Mouse (Mus musculus): ENCODE data around the gene Hcn2.
A peak's percentile ranks its signal among the peaks of the same experiment; 100 is the strongest.

Gene Hcn2

DNA sequence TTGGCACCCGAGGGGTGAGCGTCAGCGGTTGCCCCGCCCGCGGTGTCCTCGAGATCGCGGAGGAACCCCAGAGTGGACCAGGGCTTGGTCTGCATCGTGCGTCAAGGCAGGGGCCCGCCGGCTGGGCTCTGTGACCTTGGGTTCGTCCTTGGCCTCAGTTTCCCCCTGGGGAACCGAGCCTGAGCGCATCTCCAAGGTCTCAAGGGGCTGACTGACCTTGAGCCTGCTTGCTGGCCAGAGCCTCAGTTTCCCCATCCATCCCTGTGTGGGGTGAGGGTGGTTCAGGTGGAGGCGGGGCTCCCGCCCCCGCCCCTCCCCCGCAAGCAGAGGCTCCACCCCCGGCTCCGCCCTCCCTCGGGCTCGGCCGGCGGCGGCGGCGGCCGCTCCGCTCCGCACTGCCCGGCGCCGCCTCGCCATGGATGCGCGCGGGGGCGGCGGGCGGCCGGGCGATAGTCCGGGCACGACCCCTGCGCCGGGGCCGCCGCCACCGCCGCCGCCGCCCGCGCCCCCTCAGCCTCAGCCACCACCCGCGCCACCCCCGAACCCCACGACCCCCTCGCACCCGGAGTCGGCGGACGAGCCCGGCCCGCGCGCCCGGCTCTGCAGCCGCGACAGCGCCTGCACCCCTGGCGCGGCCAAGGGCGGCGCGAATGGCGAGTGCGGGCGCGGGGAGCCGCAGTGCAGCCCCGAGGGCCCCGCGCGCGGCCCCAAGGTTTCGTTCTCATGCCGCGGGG, at the start of gene Hcn2:
Gene Hcn2, plus strand, starts transcription at position 381 of the 734 bp plus-strand sequence.
- peak; percentile 79 for DNase-seq

- no peak for DNase-seq
These were observed 48.4 kb upstream of the Hcn2 start for GRCm38 (mm10) chr10:79668076-79668475.

- DNase-seq, result peak; percentile 91
These were observed 47.5 kb upstream of the Hcn2 start, which contains the start of gene Tpgs1 for GRCm38 (mm10) chr10:79668771-79669575. Tpgs1 (plus strand) TSS chr10:79669369.

GRCm38 (mm10) chr10:79669576-79670057, 46.8 kb upstream of the Hcn2 start:
- peak; percentile 81 for DNase-seq

DNA sequence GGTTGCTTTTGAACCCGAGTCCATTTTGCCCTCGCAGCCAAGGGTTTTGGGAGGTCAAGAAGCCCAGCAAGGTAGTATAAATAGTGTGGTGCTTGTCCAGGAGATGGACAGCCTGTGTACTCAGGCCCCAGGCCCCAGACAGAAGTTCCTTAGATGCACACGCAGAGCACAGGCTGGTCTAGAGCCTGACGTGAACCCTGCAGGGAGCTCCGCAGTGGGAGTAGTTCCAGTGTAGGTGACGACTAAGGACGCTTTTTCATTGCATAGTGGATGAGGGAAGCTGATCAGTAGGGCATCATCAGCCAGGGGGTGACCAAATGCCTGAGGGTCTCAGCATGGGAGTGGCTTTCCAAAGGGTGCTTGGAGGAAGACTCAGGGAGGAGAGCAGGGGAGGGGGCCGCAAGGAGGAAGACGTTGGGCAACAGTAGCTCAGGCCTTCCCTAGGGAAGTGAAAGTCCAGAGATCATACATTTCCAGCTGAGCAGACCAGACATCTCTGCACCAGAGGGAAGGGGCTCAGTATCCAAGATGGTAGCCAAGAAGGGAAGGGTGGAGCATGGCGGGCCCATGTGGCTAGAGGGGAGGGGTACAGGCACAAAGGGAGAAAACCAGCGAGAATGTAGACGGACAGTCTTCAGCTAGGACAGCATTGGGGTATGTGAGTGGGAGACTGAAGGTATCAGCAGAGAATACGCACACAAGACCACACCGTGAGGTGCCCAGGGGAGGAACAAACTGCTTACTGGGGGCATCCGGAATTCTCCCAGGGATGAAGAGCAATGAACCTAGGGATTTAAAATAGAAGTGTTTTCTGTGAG, 46.2 kb upstream of the Hcn2 start:
- DNase-seq, result peak; percentile 73

GRCm38 (mm10) chr10:79671396-79672087, 44.9 kb upstream of the Hcn2 start:
- DNase-seq, result peak; percentile 35

DNA sequence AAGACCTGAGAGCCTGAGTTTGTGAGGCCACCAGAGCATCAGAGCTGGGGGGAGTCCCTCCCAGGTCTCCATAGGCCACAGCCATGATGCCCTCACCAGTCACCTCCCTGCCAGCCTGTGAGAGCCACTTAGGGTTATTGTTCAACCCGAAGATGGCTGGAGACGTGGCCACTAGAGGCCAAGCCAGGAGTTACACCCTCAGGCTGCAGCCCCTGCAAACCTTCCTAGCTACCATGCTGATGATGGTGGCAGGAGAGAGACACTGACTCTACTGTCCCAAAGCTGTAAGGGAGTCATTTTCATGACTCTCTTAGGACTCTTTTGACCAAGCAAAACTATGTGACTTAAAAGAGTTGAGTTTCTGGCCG, 44.4 kb upstream of the Hcn2 start:
- DNase-seq, result peak; percentile 39

- peak; percentile 47 for DNase-seq
These were observed 43.4 kb upstream of the Hcn2 start for GRCm38 (mm10) chr10:79673054-79673453.

DNA sequence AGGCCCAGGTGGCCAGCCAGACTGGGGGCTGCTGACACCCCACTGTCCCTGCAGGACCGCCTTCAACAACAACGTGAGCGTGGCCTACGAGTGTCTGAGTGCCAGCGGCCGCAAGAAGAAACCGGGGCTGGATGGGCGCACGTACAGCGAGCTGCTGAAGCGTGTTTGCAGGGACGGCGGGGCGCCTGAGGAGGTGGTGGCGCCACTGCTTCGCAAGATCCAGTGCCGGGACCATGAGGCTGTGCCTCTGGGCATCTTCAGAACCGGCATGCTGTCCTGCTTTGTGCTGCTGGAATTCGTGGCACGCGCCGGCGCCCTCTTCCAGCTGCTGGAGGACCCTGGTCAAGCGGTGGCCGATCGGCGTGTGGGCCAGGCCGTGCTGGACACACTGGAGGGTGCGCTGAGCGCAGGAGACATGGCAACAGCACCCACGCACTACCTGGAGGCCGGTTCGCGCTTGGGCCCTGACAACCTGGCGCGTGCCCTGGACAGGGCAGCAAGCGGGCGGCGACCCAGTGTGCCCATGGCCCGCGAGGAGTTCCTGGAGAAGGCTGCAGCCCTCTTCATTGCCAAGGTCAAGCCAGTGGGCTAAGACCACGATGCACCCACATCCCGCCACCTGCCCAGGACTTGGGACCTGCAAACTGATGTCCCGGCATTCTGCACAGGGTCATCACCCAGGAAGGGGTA, 40.9 kb upstream of the Hcn2 start:
- DNase-seq, result peak; percentile 35

DNA sequence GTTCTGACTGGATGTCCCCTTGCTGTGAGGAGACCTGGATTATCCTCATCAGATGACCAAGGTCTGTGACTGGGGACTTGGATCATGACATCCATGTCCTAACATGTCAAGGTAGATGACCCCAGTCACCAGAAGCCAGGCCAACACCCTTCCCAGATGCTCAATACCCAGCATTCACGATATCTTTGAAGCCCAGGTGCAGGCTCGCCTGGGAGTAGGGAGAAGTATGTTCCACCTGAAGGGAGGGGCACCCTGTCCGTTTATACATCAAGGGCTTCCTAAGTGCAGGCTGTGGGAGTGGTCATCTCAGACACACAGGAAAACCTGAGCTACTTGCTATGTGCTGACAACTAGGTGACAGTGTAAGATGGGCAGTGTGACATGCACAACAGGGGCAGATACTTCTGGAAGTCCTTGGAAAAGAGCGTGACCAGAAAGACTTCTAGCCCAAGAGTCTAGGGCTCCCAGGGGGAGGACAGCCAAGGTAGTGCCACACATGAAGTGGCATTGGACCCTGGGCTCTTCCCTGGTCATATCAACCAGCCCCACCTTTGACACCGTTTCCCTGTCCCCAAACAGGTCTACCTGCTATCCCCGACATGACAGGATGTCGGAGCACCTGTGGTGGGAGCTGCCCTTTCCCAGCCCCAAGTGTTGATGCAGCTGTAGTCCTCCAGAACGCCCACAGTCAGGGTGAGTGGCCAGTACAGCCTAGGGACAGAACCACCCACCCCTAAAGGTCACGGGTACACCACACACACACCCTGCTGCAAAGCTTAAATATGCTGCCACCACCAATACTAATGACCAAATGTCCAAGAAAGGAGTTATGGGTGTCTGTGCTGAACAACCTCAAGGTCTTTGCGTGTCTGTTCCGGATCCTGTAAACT, 35.6 kb upstream of the Hcn2 start:
- peak; percentile 80 for DNase-seq

DNA sequence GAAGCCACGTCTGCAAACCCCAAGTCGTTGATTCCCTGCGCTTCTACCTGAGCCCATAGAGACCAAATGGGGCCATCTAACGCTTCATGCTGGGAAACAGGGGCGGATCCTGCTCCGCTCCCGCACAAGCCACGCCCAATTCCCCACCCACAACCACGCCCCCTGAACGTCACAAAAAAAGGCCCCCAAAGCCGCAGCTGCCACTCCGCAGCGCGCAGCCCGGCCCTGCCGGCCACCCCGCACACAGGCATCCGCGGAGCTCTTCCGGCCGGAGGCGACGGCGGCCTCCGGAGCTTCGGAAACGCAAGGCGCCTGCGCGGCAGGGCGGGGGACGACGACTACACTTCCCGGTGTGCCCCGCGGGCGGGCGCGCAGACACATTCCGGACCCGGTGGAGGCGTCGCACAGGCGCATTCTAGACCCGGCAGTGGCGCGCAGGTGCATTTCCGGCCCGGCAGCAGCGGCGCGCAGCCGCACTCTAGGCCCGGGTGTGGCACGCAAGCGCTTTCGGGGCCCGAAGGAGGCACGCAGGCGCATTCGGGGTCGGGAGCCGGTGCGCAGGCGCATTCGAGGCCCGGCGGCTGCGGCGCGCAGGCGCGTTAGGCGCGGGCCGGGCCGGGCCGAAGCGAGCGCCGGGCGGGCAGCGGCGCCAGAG, 34.7 kb upstream of the Hcn2 start, which contains the start of gene Cdc34:
Gene Cdc34, plus strand, starts transcription at position 605 of the 655 bp plus-strand sequence.
- DNase-seq, result peak; percentile 100

GRCm38 (mm10) chr10:79682551-79682915, 33.9 kb upstream of the Hcn2 start:
- DNase-seq, result peak; percentile 79

GRCm38 (mm10) chr10:79682916-79683582, 33.4 kb upstream of the Hcn2 start:
- peak; percentile 82 for DNase-seq

- DNase-seq, result peak; percentile 51
These were observed 32.5 kb upstream of the Hcn2 start for GRCm38 (mm10) chr10:79683726-79684640.

DNA sequence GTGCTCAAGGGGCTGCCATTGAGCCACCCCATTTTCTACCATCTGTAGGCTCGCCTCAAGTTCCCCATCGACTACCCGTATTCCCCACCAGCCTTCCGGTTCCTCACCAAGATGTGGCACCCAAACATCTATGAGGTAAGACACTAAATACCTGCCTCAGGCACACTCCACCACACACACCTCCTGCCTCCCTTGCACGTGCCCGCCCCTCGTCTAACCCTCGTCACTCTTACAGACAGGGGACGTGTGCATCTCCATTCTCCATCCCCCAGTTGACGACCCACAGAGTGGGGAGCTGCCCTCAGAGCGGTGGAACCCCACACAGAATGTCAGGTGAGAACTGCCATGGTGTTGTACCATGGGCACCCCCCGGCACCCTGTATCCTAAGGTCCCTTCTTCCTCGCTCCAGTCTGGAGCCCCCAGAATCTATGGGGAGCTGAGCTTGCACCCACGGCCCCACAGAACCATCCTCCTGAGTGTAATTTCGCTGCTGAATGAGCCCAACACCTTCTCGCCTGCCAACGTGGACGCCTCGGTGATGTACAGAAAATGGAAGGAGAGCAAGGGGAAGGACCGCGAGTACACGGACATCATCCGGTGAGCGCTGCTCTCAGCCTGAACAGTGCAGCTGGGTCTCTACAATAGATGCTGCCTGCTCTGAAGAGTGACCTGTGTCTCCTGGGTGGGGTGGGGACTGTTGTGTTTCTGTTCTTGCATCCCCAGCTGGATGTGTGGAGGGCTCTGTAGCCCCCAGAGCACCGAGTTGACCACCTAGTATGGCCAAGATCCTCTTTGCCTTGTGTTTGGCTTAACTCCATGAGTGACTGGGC, 31.4 kb upstream of the Hcn2 start:
- no peak for DNase-seq

DNA sequence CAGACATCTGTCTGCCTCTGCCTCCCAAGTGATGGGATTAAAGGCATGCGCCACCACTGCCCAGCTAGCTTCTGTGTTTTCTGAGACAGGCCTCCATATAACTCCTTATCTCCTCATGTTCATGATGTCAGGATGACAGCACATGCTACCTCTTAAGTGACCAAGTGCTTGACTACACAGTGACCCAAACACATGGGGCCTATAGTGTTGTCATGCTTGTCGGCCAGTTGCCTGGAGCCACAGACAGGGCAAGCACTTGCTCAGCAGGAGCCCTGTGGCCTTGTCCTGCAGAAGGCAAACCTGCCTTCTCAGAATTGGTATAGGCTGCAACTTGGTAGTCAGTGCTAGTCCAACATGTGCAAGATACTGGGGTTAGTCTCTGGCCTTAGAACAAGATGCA, 30.2 kb upstream of the Hcn2 start:
- DNase-seq, result no peak

GRCm38 (mm10) chr10:79686691-79687090, 29.7 kb upstream of the Hcn2 start:
- no peak for DNase-seq
